Mouse (Mus musculus) heart, postnatal 0 days (tissue): ENCODE measurements at regions not wholly inside any gene's neighbourhood (a gene's known extent, or its start where the extent isn't known, plus 50 kb on each side); places are given as distances from the start of the nearest gene placed in this dataset.

Experiments
- ATAC-seq: fragments of 200-750 bp; cut with Nextera tagmentation; 2 replicates; pipeline ENCODE4 v1.8.0; 2017; ENCODE audit warnings: low read depth, moderate number of reproducible peaks, moderate library complexity; ENCODE audit not compliant: insufficient read depth
- DNase-seq: peaks from one replicate; pipeline ENCODE4 v3.0.0-alpha.2; 2016; ENCODE audit warnings: low spot score
- H3K27ac ChIP-seq: fragments of 300-500 bp; sonication (generic); 2 replicates; pipeline ENCODE4 v1.5.1; 2014; ENCODE audit warnings: low read depth, mild to moderate bottlenecking
- H3K27me3 ChIP-seq: fragments of 300-500 bp; sonication (generic); 2 replicates; pipeline ENCODE4 v1.6.1; 2014; ENCODE audit warnings: low read length, mixed read lengths; ENCODE audit not compliant: control insufficient read depth, insufficient read depth
- H3K36me3 ChIP-seq: fragments of 300-500 bp; sonication (generic); replicated peaks from 2 replicates; pipeline ENCODE4 v1.6.1; 2014; ENCODE audit warnings: low read length, mixed read lengths; ENCODE audit not compliant: control insufficient read depth, insufficient read depth
- H3K4me1 ChIP-seq: fragments of 300-500 bp; sonication (generic); 2 replicates; pipeline ENCODE4 v1.6.1; 2014; ENCODE audit warnings: antibody characterized with exemption; ENCODE audit not compliant: control insufficient read depth, insufficient read depth
- H3K4me2 ChIP-seq: fragments of 300-500 bp; sonication (generic); 2 replicates; pipeline ENCODE4 v1.6.1; 2014; ENCODE audit warnings: low read depth, mild to moderate bottlenecking, low read length, moderate library complexity
- H3K4me3 ChIP-seq: fragments of 300-500 bp; sonication (generic); 2 replicates; pipeline ENCODE4 v1.5.1; 2014; ENCODE audit warnings: low read depth, low read length
- H3K9ac ChIP-seq: fragments of 300-500 bp; sonication (generic); replicated peaks from 2 replicates; pipeline ENCODE4 v1.6.1; 2014; ENCODE audit warnings: low read depth, low read length, mixed read lengths
- H3K9me3 ChIP-seq: fragments of 300-500 bp; sonication (generic); replicated peaks from 2 replicates; pipeline ENCODE4 v1.6.1; 2016; ENCODE audit warnings: low read length; ENCODE audit not compliant: control insufficient read depth
- CTCF ChIP-seq: IDR thresholded peaks from 2 replicates; pipeline ENCODE4 v1.5.1; 2016; ENCODE audit warnings: antibody characterized with exemption, control low read depth, low read depth
- EP300 ChIP-seq: IDR thresholded peaks from 2 replicates; pipeline ENCODE4 v1.6.1; 2016; ENCODE audit warnings: antibody characterized with exemption, low read depth
- WGBS: fragments of 180-500 bp; shearing (Covaris S2); extraction: QIAGEN DNeasy Blood & Tissue Kit; methylation state at CpG from one replicate; pipeline ENCODE4 v1.1.7; 2014; 5-methylcytosine and 5-hydroxymethylcytosine counted together

DNA sequence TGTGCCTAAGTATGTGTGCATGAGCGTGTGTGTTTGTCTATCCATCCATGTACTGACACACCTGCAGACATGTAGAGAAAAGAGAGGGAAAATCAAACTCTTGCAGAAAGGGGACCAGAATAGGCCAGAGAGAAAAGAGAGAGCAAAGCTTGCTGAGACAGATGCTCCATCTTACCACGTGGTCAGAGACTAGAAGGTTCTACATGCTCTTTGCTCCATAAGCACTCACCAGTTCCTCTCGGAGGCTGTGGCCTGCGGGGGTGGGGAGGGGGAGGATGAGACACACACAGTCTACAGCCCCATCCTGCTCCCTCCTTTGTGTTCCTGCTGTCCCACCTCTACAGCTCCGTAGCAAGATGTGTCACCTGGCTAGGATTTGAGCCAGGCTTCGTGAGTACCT is 119.7 kb upstream of the Rreb1 start:
- Histone ChIP-seq H3K4me3 (no peak overlapping the region), H3K27ac (no peak overlapping the region), H3K27me3 (no peaks in the 10 kb centered on the region), H3K36me3 (no peaks in the 10 kb centered on the region), H3K4me2 (no peak overlapping the region), H3K9ac (no peak overlapping the region), H3K9me3 (no peaks in the 10 kb centered on the region), H3K4me1 (peaks cover 6% of the 10 kb centered on the region; the same call in 1 of the 2 replicates)
- TF ChIP-seq EP300: no peak
- TF ChIP-seq CTCF: no peak
- peak; percentile 4 for DNase-seq
- WGBS: 77% methylated on average over 6 of the region's 6 CpGs
- no peak for ATAC-seq

DNA sequence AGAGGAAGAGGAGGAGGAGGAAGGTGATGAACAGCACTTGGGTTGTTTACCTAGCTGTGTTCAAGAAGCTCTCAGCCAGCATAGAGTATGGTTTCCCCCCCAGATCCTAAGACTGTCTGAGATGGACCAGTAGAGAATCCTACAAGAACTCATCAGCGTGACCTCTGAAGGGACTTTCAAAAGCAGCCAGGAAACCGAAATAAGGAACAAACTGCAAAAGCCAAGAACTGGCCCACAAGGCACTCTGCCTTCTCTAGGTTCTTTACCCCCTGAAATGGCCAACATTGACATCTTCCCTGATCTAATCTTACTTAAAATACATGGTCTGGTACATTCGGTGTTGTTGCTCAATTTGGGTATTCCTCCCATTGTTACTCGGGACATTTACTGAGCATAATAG is 118.1 kb upstream of the Rreb1 start:
- Histone ChIP-seq H3K9ac (no peak overlapping the region), H3K4me3 (no peak overlapping the region), H3K4me1 (peaks cover 6% of the 10 kb centered on the region; the same call in 1 of the 2 replicates), H3K27ac (no peak overlapping the region), H3K27me3 (no peaks in the 10 kb centered on the region), H3K9me3 (no peaks in the 10 kb centered on the region), H3K4me2 (no peak overlapping the region), H3K36me3 (no peaks in the 10 kb centered on the region)
- DNase-seq (no peak), ATAC-seq (no peak)
- TF ChIP-seq EP300 (no peak), CTCF (no peak)
- 93% methylated on average over 4 of the region's 4 CpGs for WGBS

GRCm38 (mm10) chr13:37660668-37661067 is 117.5 kb upstream of the Rreb1 start:
- H3K4me1 ChIP-seq: peaks cover 6% of the 10 kb centered on the region; the same call in 1 of the 2 replicates
- H3K9ac ChIP-seq: no peak overlapping the region
- ATAC-seq: no peak
- H3K4me3 ChIP-seq: no peak overlapping the region
- H3K27me3 ChIP-seq: no peaks in the 10 kb centered on the region
- no peak overlapping the region for H3K4me2 ChIP-seq
- H3K27ac ChIP-seq: no peak overlapping the region
- H3K9me3 ChIP-seq: no peaks in the 10 kb centered on the region
- H3K36me3 ChIP-seq: no peaks in the 10 kb centered on the region
- TF ChIP-seq EP300: no peak
- TF ChIP-seq CTCF: no peak
- no peak for DNase-seq

DNA sequence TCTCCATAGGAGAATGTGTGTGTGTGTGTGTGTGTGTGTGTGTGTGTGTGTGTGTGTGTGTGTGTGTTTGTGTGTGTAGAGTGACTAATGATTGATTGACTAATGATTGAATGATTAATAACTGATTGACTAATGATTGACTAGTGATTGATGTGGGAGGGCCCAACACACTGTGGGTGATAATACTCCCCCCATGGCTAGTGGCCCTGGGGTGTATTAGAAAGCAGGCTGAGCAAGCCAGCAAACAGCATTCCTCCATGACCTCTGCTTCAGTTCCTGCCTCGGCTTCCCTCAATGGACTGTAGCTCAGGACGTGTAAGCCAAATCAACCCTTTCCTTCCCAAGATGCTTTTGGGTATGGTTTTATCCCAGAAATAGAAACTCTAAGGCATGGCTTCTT is 114.1 kb upstream of the Rreb1 start:
- H3K9ac ChIP-seq: no peak overlapping the region
- no peak overlapping the region for H3K4me3 ChIP-seq
- ATAC-seq (no peak), DNase-seq (no peak)
- H3K4me1 ChIP-seq: peaks cover 4% of the 10 kb centered on the region; the same call in 1 of the 2 replicates
- H3K27me3 ChIP-seq: no peaks in the 10 kb centered on the region
- 85% methylated on average over 2 of the region's 2 CpGs for WGBS
- no peaks in the 10 kb centered on the region for H3K36me3 ChIP-seq
- no peak overlapping the region for H3K27ac ChIP-seq
- no peaks in the 10 kb centered on the region for H3K9me3 ChIP-seq
- H3K4me2 ChIP-seq: no peak overlapping the region
- no peak for TF ChIP-seq EP300
- no peak for TF ChIP-seq CTCF

DNA sequence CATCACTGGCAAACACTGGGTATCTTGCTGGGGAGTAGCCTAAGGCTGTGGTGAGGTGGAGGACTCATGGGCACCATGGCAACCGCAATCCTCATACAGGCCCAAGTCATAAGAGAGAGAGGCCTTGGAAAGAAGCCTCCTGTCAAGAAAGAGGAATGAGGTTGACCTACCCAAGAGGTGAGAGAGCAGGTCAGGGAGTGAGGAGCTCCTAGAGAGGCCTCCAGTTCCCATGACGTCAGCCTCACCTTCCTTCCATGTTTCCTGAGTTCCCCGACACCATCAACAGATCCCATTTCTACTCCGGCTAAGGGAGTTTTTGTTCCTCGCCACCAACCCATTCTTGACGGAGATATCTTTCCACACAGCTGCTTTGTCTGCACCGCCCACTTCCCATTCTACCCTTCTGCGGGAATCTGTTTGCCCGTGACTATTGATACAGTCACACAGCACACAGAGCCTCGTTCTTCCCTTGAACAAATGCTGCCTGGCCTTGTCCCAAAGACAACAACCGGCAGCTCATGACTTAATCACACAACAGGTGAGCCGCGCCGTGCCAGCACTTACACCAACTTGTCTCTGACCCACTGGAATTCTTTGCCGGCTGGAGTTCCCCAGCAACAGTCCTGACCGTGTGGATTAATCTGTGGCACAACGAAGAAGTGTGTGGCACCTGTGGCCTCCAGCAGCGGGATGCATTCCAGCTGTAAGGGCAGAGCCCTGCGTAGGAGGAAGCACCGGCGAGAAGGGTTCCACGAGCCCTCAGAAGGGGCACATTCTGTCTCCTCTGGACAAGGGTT is 111.8 kb upstream of the Rreb1 start:
- DNase-seq (peak; percentile 41), ATAC-seq (peak; percentile 53; the same call in 1 of the 2 replicates)
- Histone ChIP-seq H3K4me1 (peaks cover 4% of the 10 kb centered on the region; the same call in 1 of the 2 replicates), H3K36me3 (no peaks in the 10 kb centered on the region), H3K27ac (no peak overlapping the region), H3K9ac (no peak overlapping the region), H3K27me3 (no peaks in the 10 kb centered on the region), H3K4me2 (no peak overlapping the region), H3K9me3 (no peaks in the 10 kb centered on the region), H3K4me3 (no peak overlapping the region)
- 61% methylated on average over 22 of the region's 22 CpGs for WGBS
- TF ChIP-seq CTCF: no peak
- TF ChIP-seq EP300: no peak; the same call in 1 of the 2 replicates

GRCm38 (mm10) chr13:37667386-37667785 is 110.8 kb upstream of the Rreb1 start:
- H3K9me3 ChIP-seq: no peaks in the 10 kb centered on the region
- H3K36me3 ChIP-seq: no peaks in the 10 kb centered on the region
- no peak overlapping the region for H3K4me3 ChIP-seq
- H3K9ac ChIP-seq: no peak overlapping the region
- DNase-seq (peak; percentile 59), ATAC-seq (peak; percentile 81)
- 4% methylated on average over 4 of the region's 4 CpGs for WGBS
- TF ChIP-seq CTCF (no peak), EP300 (peak; percentile 51; the same call in 1 of the 2 replicates)
- no peak overlapping the region for H3K27ac ChIP-seq
- no peak overlapping the region for H3K4me2 ChIP-seq
- H3K4me1 ChIP-seq: peaks cover 4% of the 10 kb centered on the region; the same call in 1 of the 2 replicates
- no peaks in the 10 kb centered on the region for H3K27me3 ChIP-seq
